Mouse (Mus musculus): ENCODE measurements around the gene Saa3.
"Not testable (repeated sequence)": the region's sequence is repeated elsewhere in the genome, so short reads cannot be mapped to it uniquely, and the experiment has no call there.

Gene Saa3

GRCm38 (mm10) chr7:46712250-46712649, 3.2 kb downstream of the Saa3 start:
- DNase-seq (ENCODE audit: low spot score in 2 of 2), result no peak

- peak; percentile 64 to 79 for DNase-seq (ENCODE audit: low spot score in 2 of 2)
These were observed 5.1 kb downstream of the Saa3 start, which contains the start of gene Saal1 for GRCm38 (mm10) chr7:46710390-46710844. Gene Saal1, minus strand, starts transcription at chr7:46710680.

- no peak for DNase-seq (ENCODE audit: low spot score in 2 of 2)
These were observed 14.9 kb downstream of the Saa3 start for GRCm38 (mm10) chr7:46700521-46701025.

- no peak for DNase-seq (ENCODE audit: low spot score in 2 of 2)
These were observed 18.7 kb downstream of the Saa3 start for GRCm38 (mm10) chr7:46696754-46697153.

- DNase-seq (ENCODE audit: low spot score in 2 of 2), result no peak
These were observed 28.7 kb downstream of the Saa3 start for GRCm38 (mm10) chr7:46686827-46687226.

GRCm38 (mm10) chr7:46680732-46681131, 34.8 kb downstream of the Saa3 start:
- no peak for DNase-seq (ENCODE audit: low spot score in 2 of 2)

GRCm38 (mm10) chr7:46679044-46679443, 36.5 kb downstream of the Saa3 start:
- not testable (repeated sequence) for DNase-seq (ENCODE audit: low spot score in 2 of 2)

GRCm38 (mm10) chr7:46678417-46678816, 37.1 kb downstream of the Saa3 start:
- DNase-seq (ENCODE audit: low spot score in 2 of 2), result no peak

GRCm38 (mm10) chr7:46676808-46677360, 38.6 kb downstream of the Saa3 start:
- no peak for DNase-seq (ENCODE audit: low spot score in 2 of 2)

- DNase-seq (ENCODE audit: low spot score in 2 of 2), result no peak
These were observed 39.6 kb downstream of the Saa3 start for GRCm38 (mm10) chr7:46675886-46676285.

- DNase-seq (ENCODE audit: low spot score in 2 of 2), result no peak
These were observed 40.4 kb downstream of the Saa3 start for GRCm38 (mm10) chr7:46675061-46675460.

GRCm38 (mm10) chr7:46672160-46672672, 43.3 kb downstream of the Saa3 start, which contains the start of gene Tph1:
Gene Tph1, minus strand, starts transcription at chr7:46672537.
- no peak for DNase-seq (ENCODE audit: low spot score in 2 of 2)

- no peak for DNase-seq (ENCODE audit: low spot score in 2 of 2)
These were observed 48.2 kb downstream of the Saa3 start for GRCm38 (mm10) chr7:46667256-46667655.

- no peak for DNase-seq (ENCODE audit: low spot score in 2 of 2)
These were observed 50.3 kb downstream of the Saa3 start for GRCm38 (mm10) chr7:46665236-46665635.

All from urinary bladder, adult 18-20 months (tissue).